Mouse (Mus musculus) CD4-positive naive resting alpha-beta T cell, adult 57 days (primary cell): ENCODE measurements around the gene Gm45194. TPM values are rescaled to one million over a fixed set of nuclear protein-coding genes. Genes with fewer than 3 reads are reported as not detected.

Experiments used
- total RNA-seq: library from RNA; stranded (reverse); gene quantifications from one replicate; pipeline ENCODE4 v1.2.4, GENCODE M21; 2023

Gene Gm45194
- total RNA-seq = not detected

GRCm38 (mm10) chrX:111891089-111891488 is at the start of gene Gm45194:
TSS of gene Gm45194 (plus strand) at chrX:111891389.

GRCm38 (mm10) chrX:112010707-112011106 is 119.5 kb downstream of the Gm45194 start, which contains the start of gene Tex16:
TSS of gene Tex16 (plus strand) at chrX:112011007.

GRCm38 (mm10) chrX:112238749-112239148 is 347.6 kb downstream of the Gm45194 start, which contains the start of gene 4933403O08Rik:
TSS of gene 4933403O08Rik (plus strand) at chrX:112239049.

Other genes with a start within 250 kb of the Gm45194 start
- not detected for gene Hdx, start 194.3 kb upstream of the Gm45194 start, total RNA-seq
- gene Tex16, start 119.6 kb downstream of the Gm45194 start, total RNA-seq = not detected